Comparison of ENCODE assay signal across 10 mouse cellular contexts in genomic region chr5:45494093-45494755, GRCm38 (mm10). TPM values are rescaled to one million over a fixed set of nuclear protein-coding genes. Genes with fewer than 3 reads are reported as not detected.
DNase-seq lines count a peak whose midpoint lies in the region; ATAC-seq and TF ChIP-seq lines count a peak whose summit lies in the region.
"Had no signal": no experiment of that assay in that cellular context is flagged by ENCODE, and none has a peak within 500 bp of the region (broad histone marks: within the 10 kb centered on the region; RNA-seq: fewer than 3 reads in every experiment).

No protein-coding gene starts in this region.

- H3K4me1 ChIP-seq in heart, embryonic 12.5 days (replicated peaks): peaks cover 9% of the 10 kb centered on the region
- H3K4me1 ChIP-seq in embryonic fibroblast, embryonic 13.5 days (ENCODE audit: control insufficient read depth, insufficient read depth, low read length): peaks cover 2% of the 10 kb centered on the region
- peaks cover 15% of the 10 kb centered on the region for H3K4me1 ChIP-seq in limb, embryonic 10.5 days
- H3K4me1 ChIP-seq in midbrain, postnatal 0 days (ENCODE audit: insufficient read depth, low read length): 0 out of 2 replicates have a peak, but pooled peaks cover 3% of the 10 kb centered on the region

- no peaks in the 10 kb centered on the region for H3K9me3 ChIP-seq in heart, embryonic 12.5 days (replicated peaks)
- no peaks in the 10 kb centered on the region for H3K9me3 ChIP-seq in limb, embryonic 10.5 days (replicated peaks)
- H3K9me3 ChIP-seq in midbrain, postnatal 0 days (ENCODE audit: low read length): no peaks in the 10 kb centered on the region

- TF ChIP-seq CTCF in embryonic fibroblast, embryonic 13.5 days (IDR thresholded peaks at IDR 0.05; ENCODE audit: borderline replicate concordance, insufficient read depth, low read length): no peak
- no peak for TF ChIP-seq CTCF in midbrain, postnatal 0 days (IDR thresholded peaks at IDR 0.05)

- H3K27ac ChIP-seq in heart, embryonic 12.5 days (ENCODE audit: poor library complexity, severe bottlenecking): no peak overlapping the region; the same call in 1 of the 2 replicates
- no peak overlapping the region for H3K27ac ChIP-seq in embryonic fibroblast, embryonic 13.5 days (ENCODE audit: insufficient read depth, low read length)
- peak overlapping the region; percentile 90 for H3K27ac ChIP-seq in limb, embryonic 10.5 days
- no peak overlapping the region for H3K27ac ChIP-seq in midbrain, postnatal 0 days (ENCODE audit: low read depth, low read length)

- no peak for TF ChIP-seq POLR2A in embryonic fibroblast, embryonic 13.5 days (IDR thresholded peaks at IDR 0.05; ENCODE audit: low read depth, low read length)

- H3K9ac ChIP-seq in heart, embryonic 12.5 days: peak overlapping the region; percentile 83
- peak overlapping the region; percentile 71 for H3K9ac ChIP-seq in midbrain, postnatal 0 days (replicated peaks; ENCODE audit: low read length, poor library complexity, severe bottlenecking)

- no peak for ATAC-seq in heart, embryonic 12.5 days (ENCODE audit: insufficient number of reproducible peaks, low FRiP score)
- no peak for ATAC-seq in midbrain, postnatal 0 days (ENCODE audit: low FRiP score)

- DNase-seq in heart, postnatal 25 days (ENCODE audit: low spot score): no peak
- no peak for DNase-seq in limb, embryonic 10.5 days (ENCODE audit: low spot score)
- DNase-seq in midbrain, postnatal 0 days (ENCODE audit: low spot score): no peak
- DNase-seq in cerebellum, postnatal 36 days: no peak
- DNase-seq in embryo, embryonic 10.5 days (ENCODE audit: low spot score): no peak
- no peak for DNase-seq in adrenal gland, postnatal 4 days (ENCODE audit: low spot score in 2 of 2)

- H3K36me3 ChIP-seq in heart, embryonic 12.5 days: peaks cover 28% of the 10 kb centered on the region
- peaks cover 42% of the 10 kb centered on the region for H3K36me3 ChIP-seq in limb, embryonic 10.5 days
- H3K36me3 ChIP-seq in midbrain, postnatal 0 days (ENCODE audit: insufficient read depth, low read length): peaks cover 9% of the 10 kb centered on the region

- 51% methylated on average over 9 of the region's 9 CpGs for WGBS in heart, embryonic 12.5 days
- WGBS in limb, embryonic 10.5 days: 55% methylated on average over 9 of the region's 9 CpGs
- 74% methylated on average over 9 of the region's 9 CpGs for WGBS in midbrain, postnatal 0 days

- peak overlapping the region; percentile 87 for H3K4me2 ChIP-seq in heart, embryonic 12.5 days
- H3K4me2 ChIP-seq in midbrain, postnatal 0 days (ENCODE audit: low read depth, low read length, poor library complexity, severe bottlenecking): peak overlapping the region; percentile 73

- intact Hi-C loops in heart, postnatal 25 days (cut with DNase I): loop anchor here (2.0 to 10.0 kb wide), 3 partner anchors 27 to 361 kb away; partner anchors contain the start of genes Lcorl, Med28 and Ncapg

- peak overlapping the region; percentile 72 for H3K4me3 ChIP-seq in heart, embryonic 12.5 days
- peak overlapping the region; percentile 90 for H3K4me3 ChIP-seq in embryonic fibroblast, embryonic 13.5 days (ENCODE audit: insufficient read depth, low read length)
- peak overlapping the region; percentile 80 for H3K4me3 ChIP-seq in limb, embryonic 10.5 days
- peak overlapping the region; percentile 71 for H3K4me3 ChIP-seq in midbrain, postnatal 0 days (ENCODE audit: low read depth, low read length)

- H3K27me3 ChIP-seq in heart, embryonic 12.5 days (replicated peaks): peaks cover 13% of the 10 kb centered on the region
- no peaks in the 10 kb centered on the region for H3K27me3 ChIP-seq in limb, embryonic 10.5 days (ENCODE audit: low read depth, poor library complexity, severe bottlenecking)
- no peaks in the 10 kb centered on the region for H3K27me3 ChIP-seq in midbrain, postnatal 0 days (ENCODE audit: insufficient read depth, low read length)

RNA-seq across cellular contexts. Expression of gene Lap3, which starts 1.1 kb away (rescaled TPM):
- 72.5 and 73.7 TPM in 2 replicates for polyA plus RNA-seq in heart, embryonic 12.5 days (2016; fragmentation: Nextera tagmentation; extraction: Ambion mirVana)
- 10 to 100 TPM; 95.0 to 98.6 TPM for total RNA-seq in heart, postnatal 25 days (2021)
- polyA plus RNA-seq in embryonic fibroblast, embryonic 13.5 days (2011; ENCODE audit: insufficient read length, low read depth, missing spikeins): 73.4 and 116 TPM in 2 replicates
- 103 and 121 TPM in 2 replicates for polyA plus RNA-seq in limb, embryonic 10.5 days (2016; fragmentation: Nextera tagmentation; extraction: Ambion mirVana)
- total RNA-seq in midbrain, postnatal 0 days (2014; rRNA removed): 20.9 and 23.9 TPM in 2 replicates
- 27.7 and 29.7 TPM in 2 replicates for polyA plus RNA-seq in midbrain, postnatal 0 days (2015; fragmentation: Nextera tagmentation; extraction: Ambion mirVana)
- 10 to 100 TPM; 84.4 to 84.7 TPM for total RNA-seq in adrenal gland, postnatal 4 days (2021)

RNA-seq across cellular contexts. Expression of gene Med28, which starts 25.8 kb away (rescaled TPM):
- 183 TPM in 2 replicates for polyA plus RNA-seq in heart, embryonic 12.5 days (2016; fragmentation: Nextera tagmentation; extraction: Ambion mirVana)
- total RNA-seq in heart, postnatal 25 days (2021): 10 to 100 TPM; 47.9 to 59.2 TPM
- 74.8 and 98.0 TPM in 2 replicates for polyA plus RNA-seq in embryonic fibroblast, embryonic 13.5 days (2011; ENCODE audit: insufficient read length, low read depth, missing spikeins)
- polyA plus RNA-seq in limb, embryonic 10.5 days (2016; fragmentation: Nextera tagmentation; extraction: Ambion mirVana): 314 and 323 TPM in 2 replicates
- 45.6 and 60.1 TPM in 2 replicates for total RNA-seq in midbrain, postnatal 0 days (2014; rRNA removed)
- polyA plus RNA-seq in midbrain, postnatal 0 days (2015; fragmentation: Nextera tagmentation; extraction: Ambion mirVana): 247 and 253 TPM in 2 replicates
- total RNA-seq in adrenal gland, postnatal 4 days (2021): 10 to 100 TPM; 89.3 to 94.4 TPM

RNA-seq across cellular contexts. Expression of gene Clrn2, which starts 40.7 kb away (rescaled TPM):
- not detected in 2 replicates for polyA plus RNA-seq in heart, embryonic 12.5 days (2016; fragmentation: Nextera tagmentation; extraction: Ambion mirVana)
- total RNA-seq in heart, postnatal 25 days (2021): not detected
- polyA plus RNA-seq in embryonic fibroblast, embryonic 13.5 days (2011; ENCODE audit: insufficient read length, low read depth, missing spikeins): not detected in 2 replicates
- not detected in 2 replicates for polyA plus RNA-seq in limb, embryonic 10.5 days (2016; fragmentation: Nextera tagmentation; extraction: Ambion mirVana)
- total RNA-seq in midbrain, postnatal 0 days (2014; rRNA removed): 0.27 TPM in 1 of 2 replicates, not detected in the other
- polyA plus RNA-seq in midbrain, postnatal 0 days (2015; fragmentation: Nextera tagmentation; extraction: Ambion mirVana): not detected in 2 replicates
- not detected for total RNA-seq in adrenal gland, postnatal 4 days (2021)
- polyA plus RNA-seq: large intestine, adult 2 months; Patski had no signal

RNA-seq across cellular contexts. Expression of gene Qdpr, which starts 44.2 kb away (rescaled TPM):
- polyA plus RNA-seq in heart, embryonic 12.5 days (2016; fragmentation: Nextera tagmentation; extraction: Ambion mirVana): 83.9 and 89.1 TPM in 2 replicates
- 10 to 100 TPM; 74.0 to 79.6 TPM for total RNA-seq in heart, postnatal 25 days (2021)
- polyA plus RNA-seq in embryonic fibroblast, embryonic 13.5 days (2011; ENCODE audit: insufficient read length, low read depth, missing spikeins): 36.8 and 49.1 TPM in 2 replicates
- polyA plus RNA-seq in limb, embryonic 10.5 days (2016; fragmentation: Nextera tagmentation; extraction: Ambion mirVana): 129 and 133 TPM in 2 replicates
- total RNA-seq in midbrain, postnatal 0 days (2014; rRNA removed): 37.3 and 40.0 TPM in 2 replicates
- 139 and 147 TPM in 2 replicates for polyA plus RNA-seq in midbrain, postnatal 0 days (2015; fragmentation: Nextera tagmentation; extraction: Ambion mirVana)
- total RNA-seq in adrenal gland, postnatal 4 days (2021): 100 to 1,000 TPM; 157 to 158 TPM
